9 mouse cellular contexts compared by ENCODE assay signal in genomic region chr3:122046187-122046620, GRCm38 (mm10). TPM values are rescaled to one million over a fixed set of nuclear protein-coding genes. Genes with fewer than 3 reads are reported as not detected.
DNase-seq lines count a peak whose midpoint lies in the region; ATAC-seq lines count a peak whose summit lies in the region.
"Had no signal": no experiment of that assay in that cellular context is flagged by ENCODE, and none has a peak within 500 bp of the region (broad histone marks: within the 10 kb centered on the region; RNA-seq: fewer than 3 reads in every experiment).

No protein-coding gene starts in this region.

- no peak overlapping the region for H3K4me2 ChIP-seq in hindbrain, embryonic 11.5 days (replicated peaks; ENCODE audit: low read depth, low read length)
- H3K4me2 ChIP-seq: liver, embryonic 13.5 days had no signal

- peak; percentile 72 for DNase-seq in left cerebral cortex, postnatal 4 days
- DNase-seq in left cerebral cortex, adult 11 months (ENCODE audit: low spot score), result no peak
- DNase-seq in forebrain, embryonic 10.5 days (ENCODE audit: extremely low spot score, low spot score), result no peak
- peak; percentile 59 for DNase-seq in hindbrain, embryonic 11.5 days (ENCODE audit: low spot score)
- DNase-seq in lung, postnatal 10 days, result peak; percentile 82
- DNase-seq in c-Kit-positive CD71-positive TER-119-positive erythroid progenitor cells, embryonic 14.5 days (ENCODE audit: low spot score), result no peak
- DNase-seq in testis, postnatal 10 days (ENCODE audit: low spot score), result no peak
- no peak for DNase-seq in yolk sac, embryonic 10.5 days (ENCODE audit: low spot score)
- DNase-seq: liver, embryonic 13.5 days had no signal

- 0 out of 2 replicates have a peak overlapping the region, but pooled peaks have one; percentile 9 for H3K4me3 ChIP-seq in forebrain, embryonic 10.5 days
- H3K4me3 ChIP-seq in hindbrain, embryonic 11.5 days (ENCODE audit: low read depth, low read length), result no peak overlapping the region
- H3K4me3 ChIP-seq: liver, embryonic 13.5 days had no signal

- no peaks in the 10 kb centered on the region for H3K9me3 ChIP-seq in forebrain, embryonic 10.5 days
- no peaks in the 10 kb centered on the region for H3K9me3 ChIP-seq in hindbrain, embryonic 11.5 days (ENCODE audit: control insufficient read depth, low read length)
- H3K9me3 ChIP-seq: liver, embryonic 13.5 days had no signal

- ATAC-seq in hindbrain, embryonic 11.5 days (ENCODE audit: low FRiP score), result peak; percentile 69

- no peak overlapping the region for H3K9ac ChIP-seq in hindbrain, embryonic 11.5 days (ENCODE audit: low read depth, low read length)
- H3K9ac ChIP-seq: liver, embryonic 13.5 days had no signal

- peaks cover 74% of the 10 kb centered on the region for H3K4me1 ChIP-seq in forebrain, embryonic 10.5 days
- H3K4me1 ChIP-seq in hindbrain, embryonic 11.5 days (replicated peaks; ENCODE audit: control insufficient read depth, insufficient read depth, low read length), result peaks cover 19% of the 10 kb centered on the region

- 7% methylated on average over 10 of the region's 10 CpGs for WGBS in forebrain, embryonic 10.5 days
- 9% methylated on average over 10 of the region's 10 CpGs for WGBS in hindbrain, embryonic 11.5 days

- no peaks in the 10 kb centered on the region for H3K36me3 ChIP-seq in forebrain, embryonic 10.5 days (replicated peaks)
- no peaks in the 10 kb centered on the region for H3K36me3 ChIP-seq in hindbrain, embryonic 11.5 days (ENCODE audit: control insufficient read depth, insufficient read depth, low read length)
- H3K36me3 ChIP-seq: liver, embryonic 13.5 days had no signal

- peak overlapping the region; percentile 56 for H3K27ac ChIP-seq in forebrain, embryonic 10.5 days
- H3K27ac ChIP-seq in hindbrain, embryonic 11.5 days (ENCODE audit: low read depth, low read length), result no peak overlapping the region
- H3K27ac ChIP-seq: liver, embryonic 13.5 days had no signal

- intact Hi-C loops in left cerebral cortex, postnatal 4 days (cut with DNase I), result no loop called here

- H3K27me3 ChIP-seq in forebrain, embryonic 10.5 days (ENCODE audit: poor library complexity, severe bottlenecking), result peaks cover 100% of the 10 kb centered on the region
- peaks cover 28% of the 10 kb centered on the region for H3K27me3 ChIP-seq in hindbrain, embryonic 11.5 days (ENCODE audit: control insufficient read depth, insufficient read depth, low read length)

RNA-seq across cellular contexts. Expression of gene Abca4, which starts 2.0 kb away (rescaled TPM):
- total RNA-seq in left cerebral cortex, postnatal 4 days (2021), result 1 to 10 TPM; 3.4 to 3.8 TPM
- polyA plus RNA-seq in forebrain, embryonic 10.5 days (2016; fragmentation: Nextera tagmentation; extraction: Ambion mirVana), result 1.7 and 2.1 TPM in 2 replicates
- 1.4 and 2.1 TPM in 2 replicates for polyA plus RNA-seq in hindbrain, embryonic 11.5 days (2014; fragmentation: Nextera tagmentation; extraction: Ambion mirVana)

Comparison
In these comparisons a context has a peak if more than half of its experiments do, and no peak if none do; other contexts are left out.
1. DNase-seq: peak in left cerebral cortex, postnatal 4 days (single experiment), hindbrain, embryonic 11.5 days (single experiment) and lung, postnatal 10 days (single experiment); none in left cerebral cortex, adult 11 months (single experiment), forebrain, embryonic 10.5 days (single experiment), c-Kit-positive CD71-positive TER-119-positive erythroid progenitor cells, embryonic 14.5 days (single experiment), testis, postnatal 10 days (single experiment) and yolk sac, embryonic 10.5 days (single experiment).